Mouse (Mus musculus): ENCODE data around the gene Sipa1l1.

DNA sequence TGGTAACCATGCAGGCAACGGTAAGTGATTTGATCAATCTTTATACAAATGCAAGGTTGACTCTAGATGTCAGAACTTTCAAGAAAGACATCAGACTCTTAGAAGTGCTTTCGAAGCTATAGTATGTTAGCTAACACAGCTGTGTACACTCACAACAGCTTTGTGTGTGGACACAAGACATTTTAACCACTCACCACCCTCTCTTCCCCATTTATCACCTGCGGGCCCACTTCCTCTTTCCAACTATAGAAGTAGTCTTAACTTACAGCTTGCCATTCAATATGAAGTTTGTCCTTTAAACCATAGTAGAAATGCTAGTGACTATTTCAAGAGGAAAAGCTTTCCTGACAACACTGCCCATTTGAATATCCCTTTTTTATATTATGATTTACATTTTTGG, 303.7 kb downstream of the Sipa1l1 start:
- TF ChIP-seq CTCF (IDR thresholded peaks at IDR 0.05; ENCODE audit: control insufficient read depth, insufficient read depth, insufficient read length): no peak
- TF ChIP-seq USF1 (IDR thresholded peaks at IDR 0.05; ENCODE audit: low read depth): no peak
